Mouse (Mus musculus) embryo, embryonic 10.5 days (tissue): Measurements from ENCODE around the gene Cav1.
A peak's percentile ranks its signal among the peaks of the same experiment; 100 is the strongest.

Experiments
- DNase-seq: peaks from one replicate; pipeline ENCODE4 v3.0.0-alpha.2; 2015; ENCODE audit warnings: low spot score

The Cav1 gene

DNA sequence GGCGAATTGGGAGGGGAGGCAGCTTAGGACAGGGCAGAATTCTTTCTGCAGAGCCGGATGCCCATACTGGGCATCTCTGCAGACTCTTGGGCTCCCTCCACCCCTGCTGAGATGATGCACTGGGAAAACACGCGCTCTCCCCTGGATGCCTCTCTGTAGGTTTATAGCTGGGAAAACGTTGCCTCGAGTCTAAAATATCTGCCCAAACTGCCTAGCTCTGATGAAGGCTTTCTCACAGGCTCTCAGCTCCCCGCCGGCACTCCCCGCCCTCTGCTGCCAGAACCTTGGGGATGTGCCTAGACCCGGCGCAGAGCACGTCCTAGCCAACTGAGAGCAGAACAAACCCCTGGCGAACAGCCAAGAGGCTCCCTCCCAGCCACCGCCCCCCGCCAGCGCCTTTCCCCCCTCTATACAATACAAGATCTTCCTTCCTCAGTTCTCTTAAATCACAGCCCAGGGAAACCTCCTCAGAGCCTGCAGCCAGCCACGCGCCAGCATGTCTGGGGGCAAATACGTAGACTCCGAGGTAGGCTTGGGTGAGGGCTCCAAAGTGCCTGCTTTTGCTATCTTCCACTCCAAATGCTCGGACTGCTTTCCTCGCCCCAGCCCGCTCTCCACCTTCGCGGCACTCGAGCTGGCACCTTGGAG, at the start of gene Cav1:
TSS of gene Cav1 (plus strand) at position 382 of the 648 bp plus-strand sequence.
- DNase-seq = peak; percentile 64

DNA sequence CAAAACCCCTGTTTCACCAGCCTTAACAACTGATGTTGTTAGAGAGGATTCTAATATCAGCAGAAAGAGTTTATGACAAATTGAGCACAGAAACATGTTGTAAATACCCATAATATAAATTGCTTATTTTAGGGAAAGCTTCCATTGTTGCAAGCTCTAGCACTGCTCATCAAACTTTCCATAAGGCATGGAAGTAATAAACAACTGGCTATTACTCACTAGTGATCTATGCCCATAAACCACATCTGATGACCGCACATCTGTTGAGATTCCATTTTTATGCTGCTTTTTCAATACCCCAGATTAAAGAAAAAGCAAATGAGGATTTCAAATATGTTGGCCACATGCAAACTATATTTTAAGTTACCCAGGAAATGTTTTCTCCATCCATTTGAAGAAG, 48.0 kb upstream of the Cav1 start:
- DNase-seq = no peak

DNA sequence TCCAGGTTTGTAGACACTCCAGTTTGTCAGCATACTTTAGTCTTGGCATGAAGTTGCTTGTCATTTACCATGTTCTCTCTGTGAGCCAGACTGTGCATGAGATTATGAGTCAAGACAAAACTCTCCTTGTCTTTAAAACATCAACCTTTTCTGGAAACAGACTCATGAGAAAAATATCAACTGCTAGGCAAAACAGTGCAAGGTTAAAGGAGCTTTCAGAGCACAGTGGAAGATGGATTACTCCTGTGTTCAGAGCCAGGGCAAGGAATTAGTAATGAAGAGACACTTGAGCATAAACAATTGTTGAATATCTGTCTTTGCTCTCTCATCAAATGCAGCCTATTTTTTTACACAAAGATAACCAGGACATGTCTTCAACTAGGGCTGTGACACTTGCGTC, 47.2 kb upstream of the Cav1 start:
- DNase-seq = no peak

DNA sequence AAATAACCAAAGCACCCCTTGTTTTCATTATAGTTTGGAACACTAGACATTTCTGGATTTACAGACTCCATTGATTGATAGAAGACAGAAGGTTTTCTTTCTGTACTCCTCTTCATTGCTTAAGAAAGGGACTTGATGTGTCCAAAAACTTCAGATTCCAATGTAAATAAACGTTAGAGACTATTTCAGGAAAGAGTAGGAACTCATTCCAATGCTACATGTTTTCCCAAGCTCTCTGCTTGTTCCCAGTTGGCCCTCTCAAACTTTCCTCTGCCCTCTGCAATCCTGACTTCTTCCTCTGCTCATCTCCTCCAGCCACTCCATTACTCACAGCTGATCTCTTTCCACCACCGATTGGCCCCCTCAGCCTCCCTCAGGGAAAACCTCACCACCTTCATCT, 43.3 kb upstream of the Cav1 start:
- no peak for DNase-seq

DNA sequence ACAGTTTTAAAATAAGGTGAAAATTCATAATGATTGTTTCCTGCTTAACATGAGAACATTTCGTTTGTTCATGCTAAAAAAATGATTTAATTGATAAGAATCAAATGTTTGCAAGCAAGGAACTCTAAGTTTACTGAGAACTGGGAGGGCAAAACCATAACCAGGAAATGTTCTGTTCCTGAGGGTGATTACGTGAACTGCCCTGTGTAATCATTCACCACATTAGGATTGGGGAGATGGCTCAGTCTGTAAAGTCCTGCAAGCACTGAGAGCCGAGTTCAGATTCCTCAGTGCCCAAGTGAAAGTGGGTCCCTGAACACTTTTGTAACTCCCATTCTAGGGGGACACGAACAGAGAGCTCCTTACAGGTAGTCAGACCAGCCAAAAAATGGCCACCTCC, 41.1 kb upstream of the Cav1 start:
- DNase-seq = no peak

DNA sequence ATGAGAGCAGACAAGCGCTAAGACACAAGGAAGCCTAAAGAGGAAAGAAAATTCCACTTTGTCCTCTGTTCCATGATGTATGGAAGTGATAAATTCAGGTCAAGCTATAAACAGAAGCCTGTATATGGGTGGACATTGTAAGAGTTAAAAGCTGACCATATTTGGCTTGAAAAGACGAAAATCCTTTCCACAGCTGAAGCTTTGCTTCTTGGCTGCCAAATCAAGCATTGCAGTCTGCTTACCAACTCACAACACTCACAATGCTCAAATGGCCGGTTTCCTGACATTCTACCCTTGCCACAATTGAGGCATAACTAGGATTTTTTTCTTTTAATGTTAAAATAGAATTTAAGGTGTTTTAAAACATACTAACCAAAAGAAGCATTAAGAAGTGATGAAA, 39.7 kb upstream of the Cav1 start:
- DNase-seq = no peak

DNA sequence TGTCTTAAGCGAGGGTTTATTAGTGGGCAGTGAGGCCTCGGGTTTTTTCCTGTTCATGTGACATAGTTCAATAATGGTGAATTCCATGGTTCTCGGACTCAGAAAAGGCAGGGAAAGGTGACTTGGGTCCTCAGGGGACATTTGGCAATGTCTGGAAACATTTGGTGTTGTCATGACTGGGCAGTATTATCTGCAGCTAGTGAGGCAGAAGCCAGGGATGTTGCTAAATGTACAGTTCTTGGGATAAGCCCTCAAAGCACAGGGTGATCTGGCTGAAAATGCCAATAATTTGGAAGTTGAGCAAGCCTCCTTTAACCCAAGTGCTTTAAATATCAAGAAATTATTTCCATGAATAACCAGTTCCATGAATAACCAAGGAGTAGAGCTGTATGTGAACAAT, 27.8 kb upstream of the Cav1 start:
- no peak for DNase-seq

DNA sequence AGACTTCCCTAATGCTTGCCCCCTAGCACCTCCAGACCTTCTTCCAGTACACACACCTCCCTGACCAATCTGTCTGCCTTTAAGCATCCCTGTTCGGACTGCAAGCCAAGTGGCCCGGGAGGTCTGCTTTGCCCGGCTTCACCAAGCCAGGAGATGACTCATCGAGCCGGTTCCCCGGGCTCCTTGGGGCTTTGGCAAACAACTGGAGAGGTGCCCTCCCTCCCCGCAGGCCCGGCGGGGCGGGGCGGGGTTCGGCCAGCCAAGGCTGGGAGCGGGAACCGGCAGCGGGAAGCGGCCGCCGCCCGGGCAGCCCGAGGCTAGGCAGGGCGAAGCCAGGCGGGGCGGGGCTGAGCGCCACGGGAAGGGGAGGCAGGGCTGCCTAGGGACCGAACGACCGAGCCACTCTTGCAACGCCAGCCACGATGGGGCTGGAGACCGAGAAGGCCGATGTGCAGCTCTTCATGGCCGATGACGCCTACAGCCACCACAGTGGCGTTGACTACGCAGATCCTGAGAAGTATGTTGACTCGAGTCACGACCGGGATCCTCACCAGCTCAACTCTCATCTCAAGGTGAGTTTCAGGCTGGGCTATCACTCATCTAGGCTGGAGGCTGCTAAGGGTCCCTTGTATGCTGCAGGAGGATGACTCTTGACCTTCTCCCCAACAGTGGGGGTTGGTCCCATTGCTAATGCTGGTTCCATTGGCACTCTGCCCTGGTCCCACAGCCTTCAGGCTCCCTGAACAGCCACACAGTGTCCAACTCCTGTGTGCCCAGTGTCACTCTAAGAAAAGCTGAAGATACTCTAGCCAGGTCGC, 25.0 kb upstream of the Cav1 start, which contains the start of gene Cav2:
TSS of gene Cav2 (plus strand) at position 247 of the 818 bp plus-strand sequence.
- peak; percentile 65 for DNase-seq

DNA sequence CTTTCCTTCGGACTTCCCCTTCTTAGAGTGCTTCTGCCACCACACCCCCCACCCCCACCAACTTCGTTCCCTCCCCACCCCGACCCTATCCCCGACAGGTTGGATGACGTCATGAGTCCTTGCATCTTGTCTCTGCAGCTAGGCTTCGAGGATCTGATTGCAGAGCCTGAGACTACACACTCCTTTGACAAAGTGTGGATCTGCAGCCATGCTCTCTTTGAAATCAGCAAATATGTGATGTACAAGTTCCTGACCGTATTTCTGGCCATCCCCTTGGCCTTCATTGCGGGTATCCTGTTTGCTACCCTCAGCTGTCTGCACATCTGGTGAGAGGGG, 24.4 kb upstream of the Cav1 start:
- DNase-seq = no peak

DNA sequence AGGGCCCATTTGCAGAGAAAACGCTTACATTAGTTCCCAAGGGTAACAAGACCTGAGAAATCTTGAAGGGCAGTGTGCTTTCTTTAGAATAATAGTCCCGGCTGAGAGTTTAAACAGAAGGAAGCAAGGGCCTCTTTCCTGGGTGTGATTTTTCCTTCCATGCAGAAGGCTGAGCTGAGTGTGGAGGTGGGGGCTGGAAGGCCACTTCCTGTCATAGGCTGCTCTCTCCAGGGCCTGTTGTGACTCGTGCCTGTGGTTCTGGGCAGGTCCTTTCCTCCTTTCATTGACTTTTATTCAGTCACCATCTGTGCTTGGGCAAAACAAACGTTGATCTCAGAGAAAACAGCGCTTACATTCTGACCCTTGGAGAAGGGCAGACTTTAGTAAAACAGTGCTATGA, 24.0 kb upstream of the Cav1 start:
- no peak for DNase-seq

DNA sequence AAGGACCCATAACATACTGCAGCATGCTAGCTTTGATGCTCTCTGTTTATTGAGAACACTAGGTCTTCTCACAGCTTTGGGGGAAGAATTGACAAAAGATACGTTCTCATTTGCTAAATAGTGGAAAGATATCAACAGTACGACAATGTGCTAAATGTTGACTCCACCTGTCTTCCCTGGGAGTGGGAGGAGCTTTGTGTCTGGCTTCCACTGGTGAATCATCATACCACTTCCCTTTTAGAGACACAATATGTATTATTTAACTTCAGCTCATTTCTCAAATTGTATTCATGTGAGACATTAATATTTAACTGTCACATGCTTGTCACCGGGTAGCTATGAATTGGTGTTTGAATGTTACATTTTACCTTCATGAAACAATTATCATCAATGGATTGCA, 22.3 kb upstream of the Cav1 start:
- DNase-seq = no peak

DNA sequence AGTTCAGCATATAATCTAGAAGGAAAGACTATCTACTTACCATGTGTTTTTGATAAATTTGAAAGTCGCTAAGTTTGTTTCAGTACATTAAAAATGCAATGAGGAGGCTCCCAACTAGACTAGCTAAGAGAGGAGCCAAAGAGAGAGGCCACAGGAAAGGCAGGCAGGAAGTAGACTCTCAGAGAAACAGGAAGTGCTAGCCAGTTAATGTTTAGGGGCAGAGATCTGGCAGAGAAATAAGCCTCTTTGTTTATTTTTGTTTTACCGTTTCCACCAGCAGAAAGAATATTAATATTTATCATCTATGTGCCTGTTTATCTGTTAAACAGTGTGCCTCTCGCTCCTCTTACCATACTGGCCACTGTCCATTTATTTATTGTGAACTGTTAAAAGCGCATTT, 19.8 kb upstream of the Cav1 start:
- DNase-seq = no peak

DNA sequence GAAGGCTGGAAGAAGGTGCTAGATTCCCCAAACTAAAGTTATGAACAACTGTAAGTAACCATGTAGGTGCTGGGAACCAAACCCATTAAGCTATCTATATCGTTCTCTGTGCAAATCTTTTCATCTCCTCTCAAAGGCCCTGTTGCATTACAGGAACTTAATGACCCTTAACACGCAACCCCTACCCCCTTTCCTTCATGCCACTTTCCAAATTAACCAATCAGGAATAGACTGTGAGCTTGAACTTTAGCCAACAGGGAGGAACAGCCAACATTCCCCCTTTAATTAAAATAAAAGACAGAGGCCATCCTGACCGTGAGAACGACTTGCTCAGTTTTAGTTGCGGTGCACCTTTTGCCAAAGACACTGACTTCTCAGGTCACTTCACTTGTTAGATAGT, 11.0 kb upstream of the Cav1 start:
- no peak for DNase-seq

DNA sequence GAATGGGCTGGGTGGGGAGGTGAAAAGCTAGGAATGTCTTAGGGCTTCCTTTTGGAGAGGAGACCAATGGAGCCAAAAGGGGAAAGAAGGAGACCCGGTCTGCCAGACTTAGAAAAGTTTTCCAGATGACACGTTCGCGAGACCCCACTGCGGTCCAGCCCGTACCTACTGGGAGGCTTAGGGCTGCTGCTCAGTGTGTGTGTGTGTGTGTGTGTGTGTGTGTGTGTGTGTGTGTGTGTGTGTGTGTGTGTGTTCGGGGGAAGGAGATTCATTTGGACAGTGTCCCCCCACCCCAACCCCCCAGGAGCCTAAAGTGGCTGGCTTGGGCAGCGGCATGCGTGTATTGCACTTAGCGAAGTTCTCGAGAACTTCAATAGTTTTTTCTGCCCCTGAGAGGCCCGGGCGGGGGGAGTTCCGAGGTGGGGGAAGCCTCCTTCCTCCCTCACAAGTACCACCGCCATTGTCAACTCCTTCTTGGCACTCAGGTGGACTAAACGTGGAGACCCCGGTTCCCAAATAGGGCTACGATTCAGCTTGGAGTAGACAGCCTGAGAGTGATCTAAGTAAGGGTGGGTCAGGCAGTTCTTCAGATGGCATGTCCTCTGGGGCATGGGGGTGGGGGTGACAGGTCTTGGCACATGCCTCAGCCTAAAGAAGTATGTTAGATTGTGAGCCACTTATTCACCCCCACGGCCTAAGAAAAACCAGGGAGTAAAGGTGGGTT, 629 bp downstream of the Cav1 start:
- no peak for DNase-seq

DNA sequence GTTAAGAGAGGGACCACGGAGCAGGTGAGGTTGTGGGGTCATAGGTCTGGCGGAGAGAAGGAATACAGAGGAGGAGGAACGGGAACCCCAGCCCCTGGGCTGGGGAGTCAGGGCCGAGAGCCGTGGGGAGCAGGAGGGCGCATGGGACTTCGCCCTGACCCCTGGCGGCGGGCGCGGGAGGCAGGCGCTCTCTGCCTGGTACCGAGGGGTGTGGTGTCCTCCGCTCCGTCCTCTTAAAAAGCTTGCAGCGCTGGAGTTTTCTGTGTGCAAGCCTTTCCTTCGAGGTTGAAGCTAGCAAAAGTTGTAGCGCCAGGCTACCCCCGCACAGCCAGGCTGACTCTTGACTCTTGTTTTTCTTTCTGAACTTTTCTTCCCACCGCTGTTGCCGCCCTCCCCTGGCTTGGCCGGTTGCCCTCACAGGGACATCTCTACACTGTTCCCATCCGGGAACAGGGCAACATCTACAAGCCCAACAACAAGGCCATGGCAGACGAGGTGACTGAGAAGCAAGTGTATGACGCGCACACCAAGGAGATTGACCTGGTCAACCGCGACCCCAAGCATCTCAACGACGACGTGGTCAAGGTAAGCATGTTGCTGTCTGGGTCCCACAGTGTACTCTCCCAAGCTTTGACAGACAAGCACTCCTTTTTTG, 1.5 kb downstream of the Cav1 start:
- peak; percentile 76 for DNase-seq

DNA sequence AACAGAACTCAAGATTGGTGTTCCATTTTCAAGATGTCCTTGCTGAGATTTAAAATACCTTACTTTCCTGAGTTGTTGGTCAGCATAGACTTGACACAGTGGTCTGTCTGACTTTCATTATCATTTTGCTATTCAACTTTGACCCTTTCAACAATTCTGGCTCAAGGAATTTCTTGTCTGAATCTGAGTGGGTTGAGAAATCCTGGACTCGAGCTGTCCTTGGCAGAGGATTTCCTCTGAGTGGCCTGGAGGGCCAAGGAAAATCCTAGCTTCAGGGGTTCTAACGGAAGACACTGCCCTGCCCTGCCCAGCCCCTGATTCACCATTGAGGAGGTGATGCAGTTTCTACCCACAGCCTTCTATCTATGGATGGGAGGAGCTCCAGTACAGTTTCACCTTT, 2.5 kb downstream of the Cav1 start:
- DNase-seq = no peak

DNA sequence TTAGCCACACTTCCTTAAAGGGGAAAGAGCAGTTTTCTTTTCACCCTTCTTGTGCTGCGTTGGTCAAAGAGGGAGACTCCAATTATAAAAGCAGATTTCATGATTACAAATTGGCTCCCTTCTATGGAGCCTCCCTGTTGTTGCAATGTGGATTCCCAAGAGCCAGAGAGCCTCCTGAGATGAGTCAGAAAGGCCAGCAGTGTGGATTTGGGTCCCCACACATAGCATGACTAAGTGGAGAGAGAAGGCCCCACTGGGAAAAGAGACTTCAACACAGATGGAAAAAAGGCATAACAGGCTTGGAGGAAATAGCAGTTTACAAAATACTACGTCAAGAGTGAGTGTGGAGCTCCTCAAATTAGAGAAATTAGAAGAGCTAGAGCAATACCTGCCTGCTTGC, 3.1 kb downstream of the Cav1 start:
- no peak for DNase-seq

DNA sequence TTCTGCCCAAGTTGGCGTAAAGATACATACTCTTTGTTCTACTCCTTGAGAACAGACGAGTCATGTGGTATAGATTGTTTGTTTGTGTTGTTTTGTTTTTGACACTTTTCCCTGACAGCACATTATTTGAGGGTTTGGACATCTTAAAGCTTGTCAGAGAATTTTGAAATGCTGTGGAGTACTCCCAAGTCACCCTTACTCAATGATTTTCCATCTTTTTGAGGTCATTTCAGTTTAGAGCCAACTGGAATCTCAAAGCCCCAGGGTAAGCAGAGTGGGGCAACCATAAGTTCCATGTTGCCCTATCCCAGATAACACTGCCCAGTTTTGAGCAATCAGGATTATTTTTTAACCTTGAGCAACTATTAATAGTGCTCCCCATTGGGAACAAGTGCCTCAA, 8.1 kb downstream of the Cav1 start:
- DNase-seq = no peak

DNA sequence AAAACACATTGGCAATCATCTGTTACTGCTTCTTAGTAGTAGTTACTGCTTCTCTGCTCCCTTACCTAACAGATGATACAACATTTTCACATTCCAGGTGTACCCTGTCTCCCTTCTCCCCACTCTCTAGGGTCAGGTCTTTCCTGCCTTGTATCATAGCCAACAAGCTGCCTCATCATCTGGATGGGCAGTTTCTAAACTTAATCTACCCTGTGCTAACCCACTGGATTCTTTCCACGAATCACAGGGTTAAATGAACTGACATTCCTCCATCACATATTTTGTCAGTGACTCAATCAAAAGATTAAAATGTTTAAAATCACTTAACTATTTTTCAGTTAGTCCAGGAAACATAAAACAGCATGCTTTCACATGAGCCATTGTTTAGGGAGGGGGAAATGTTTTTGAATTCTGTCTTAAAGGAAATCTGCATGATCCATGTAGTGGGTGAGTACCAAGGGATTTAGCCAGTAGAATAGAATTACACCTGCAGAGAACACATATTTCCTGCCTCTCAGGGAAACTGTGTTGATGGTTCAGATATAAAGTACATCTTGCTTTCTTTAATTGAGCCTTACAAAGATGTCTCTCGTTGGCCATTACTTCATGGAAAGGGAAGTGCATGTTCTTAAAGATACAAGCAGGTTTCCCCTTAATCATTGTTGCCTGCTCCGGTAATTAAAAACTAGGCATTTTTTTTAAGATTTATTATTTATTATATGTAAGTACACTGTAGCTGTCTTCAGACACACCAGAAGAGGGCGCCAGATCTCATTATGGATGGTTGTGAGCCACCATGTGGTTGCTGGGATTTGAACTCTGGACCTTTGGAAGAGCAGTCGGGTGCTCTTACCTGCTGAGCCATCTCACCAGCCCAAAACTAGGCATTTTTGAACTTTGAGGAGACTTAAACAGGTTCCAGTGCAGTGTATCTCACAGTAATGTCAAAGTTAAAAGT, 8.8 kb downstream of the Cav1 start:
- DNase-seq = no peak

DNA sequence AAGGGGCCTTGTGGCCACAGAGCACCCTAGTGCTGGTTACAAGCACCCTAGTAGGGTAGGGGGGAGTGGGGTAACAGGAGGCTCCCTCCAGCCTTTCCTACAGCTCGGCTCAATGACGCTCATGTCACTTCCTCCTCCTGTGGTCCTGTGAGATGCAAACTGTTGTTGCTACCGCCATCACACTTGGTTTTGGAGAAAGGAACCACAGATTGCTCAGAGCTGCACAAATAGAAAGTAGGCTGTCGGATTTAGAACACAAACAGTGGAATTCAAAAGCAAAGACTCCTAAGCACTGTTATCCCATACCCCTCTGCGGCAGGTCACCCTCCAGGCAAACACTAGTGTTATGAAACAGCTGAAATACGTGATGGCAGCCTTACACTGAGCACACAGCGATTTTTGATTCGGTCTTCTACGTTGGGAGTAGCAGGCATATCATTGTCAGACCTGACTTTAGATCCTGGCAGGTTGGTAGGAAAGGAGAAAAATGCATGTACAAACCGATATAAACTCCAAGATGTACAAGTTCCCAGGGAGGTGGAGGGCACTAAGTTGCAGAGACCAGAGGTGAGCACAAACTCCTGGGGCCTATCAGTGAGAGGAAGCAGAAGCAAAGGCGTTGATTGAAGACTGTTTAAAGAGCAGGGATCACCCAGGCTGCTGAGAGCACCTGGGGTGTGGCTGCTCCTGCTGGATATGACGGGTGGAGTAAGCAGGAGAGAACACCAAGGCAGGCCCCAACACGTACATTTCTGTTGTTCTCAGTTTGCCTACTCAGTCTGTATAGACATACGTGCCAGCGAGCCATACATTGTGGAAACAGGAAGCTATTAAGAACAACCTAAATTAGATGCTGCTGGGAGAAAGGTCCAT, 10.4 kb downstream of the Cav1 start:
- DNase-seq = no peak

DNA sequence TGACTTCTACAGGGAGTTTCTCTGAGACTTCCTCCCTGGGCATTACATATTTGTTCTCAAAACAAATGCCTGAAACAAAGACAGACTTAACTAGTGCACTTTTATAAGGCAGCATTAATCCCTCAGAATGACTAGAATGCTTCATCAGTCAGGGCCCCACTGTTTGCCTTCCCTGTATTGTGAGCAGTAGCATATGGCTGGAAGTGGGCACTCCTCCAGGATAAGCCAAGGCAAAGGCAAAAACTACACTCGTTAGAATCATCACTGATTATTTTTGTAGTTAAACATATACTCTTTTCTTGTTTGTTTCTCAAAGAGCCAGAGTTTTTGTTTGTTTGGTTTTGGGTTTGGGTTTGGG, 11.0 kb downstream of the Cav1 start:
- DNase-seq = no peak
